Mouse (Mus musculus) kidney, adult 2 months (tissue): ENCODE data around the gene Ankrd40. TPM values are rescaled to one million over a fixed set of nuclear protein-coding genes. Genes with fewer than 3 reads are reported as not detected.

ENCODE experiments used
- DNase-seq: peaks from one replicate; pipeline ENCODE4 v3.0.0; 2021
- H3K27ac ChIP-seq: fragments of 200-500 bp; 2 replicates; pipeline ENCODE4 v1.5.1; 2012; ENCODE audit warnings: low read depth, low read length, control low read depth, inconsistent platforms; ENCODE audit not compliant: insufficient read depth
- H3K27me3 ChIP-seq: fragments of 200-500 bp; replicated peaks from 2 replicates; pipeline ENCODE4 v1.6.1; 2012; ENCODE audit warnings: mild to moderate bottlenecking, moderate library complexity, low read length, inconsistent platforms; ENCODE audit not compliant: control insufficient read depth, insufficient read depth
- H3K36me3 ChIP-seq: fragments of 200-500 bp; 2 replicates; pipeline ENCODE4 v1.6.1; 2012; ENCODE audit warnings: mild to moderate bottlenecking, moderate library complexity, low read length, inconsistent platforms; ENCODE audit not compliant: control insufficient read depth, insufficient read depth
- H3K4me1 ChIP-seq: fragments of 200-500 bp; 2 replicates; pipeline ENCODE4 v1.6.1; 2011; ENCODE audit warnings: low read length; ENCODE audit not compliant: control insufficient read depth, insufficient read depth
- H3K4me3 ChIP-seq: fragments of 200-500 bp; 2 replicates; pipeline ENCODE4 v1.5.1; 2011; ENCODE audit warnings: mild to moderate bottlenecking, low read depth, low read length, control low read depth; ENCODE audit not compliant: insufficient read depth
- CTCF ChIP-seq: fragments of 200-500 bp; conservative IDR thresholded peaks from 2 replicates; pipeline ENCODE4 v1.5.1; 2011; ENCODE audit warnings: low read depth, mild to moderate bottlenecking, control low read depth, low read length, moderate library complexity, mixed read lengths; ENCODE audit not compliant: insufficient read depth, insufficient read length
- POLR2A ChIP-seq: fragments of 200-500 bp; IDR thresholded peaks from one replicate; pipeline ENCODE4 v1.6.1; 2011; ENCODE audit warnings: low read depth, low read length, control low read depth
- WGBS: fragments of 180-500 bp; shearing (Covaris S2); methylation state at CpG from one replicate; pipeline ENCODE4 v1.1.7; 2018; 5-methylcytosine and 5-hydroxymethylcytosine counted together
- polyA plus RNA-seq: library from polyadenylated mRNA; depleted of rRNA; stranded (reverse); fragments of >200 nt; gene quantifications from 2 replicates; pipeline ENCODE4 v1.2.3, GENCODE M21; 2012

Ankrd40 gene
- polyA plus RNA-seq, 1 experiment: 139 TPM

DNA sequence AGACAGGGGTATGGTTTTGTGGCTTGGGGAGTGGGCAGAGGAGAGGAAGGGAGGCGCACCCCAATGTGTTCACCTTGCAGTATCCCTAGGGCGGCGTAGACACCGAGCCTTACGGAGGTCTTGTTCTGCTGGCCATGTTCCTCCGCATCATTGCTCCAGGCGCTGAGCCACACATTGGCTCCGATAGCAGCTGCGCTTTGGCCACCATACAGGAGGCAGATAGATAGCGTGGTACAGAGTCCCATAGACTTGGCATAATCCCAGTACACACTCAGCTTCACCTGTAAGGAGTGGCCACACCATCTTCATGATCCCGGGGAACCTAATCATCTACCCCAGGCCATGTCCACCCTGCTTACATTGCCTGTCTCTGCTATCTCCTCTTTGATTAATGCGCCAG, 31.4 kb downstream of the Ankrd40 start:
- H3K4me3 ChIP-seq: no peak overlapping the region
- no peaks in the 10 kb centered on the region for H3K4me1 ChIP-seq
- TF ChIP-seq CTCF (no peak), POLR2A (no peak)
- no peak overlapping the region for H3K27ac ChIP-seq
- DNase-seq: no peak
- no peaks in the 10 kb centered on the region for H3K36me3 ChIP-seq
- no peaks in the 10 kb centered on the region for H3K27me3 ChIP-seq
- WGBS: 96% methylated on average over 12 of the region's 12 CpGs

DNA sequence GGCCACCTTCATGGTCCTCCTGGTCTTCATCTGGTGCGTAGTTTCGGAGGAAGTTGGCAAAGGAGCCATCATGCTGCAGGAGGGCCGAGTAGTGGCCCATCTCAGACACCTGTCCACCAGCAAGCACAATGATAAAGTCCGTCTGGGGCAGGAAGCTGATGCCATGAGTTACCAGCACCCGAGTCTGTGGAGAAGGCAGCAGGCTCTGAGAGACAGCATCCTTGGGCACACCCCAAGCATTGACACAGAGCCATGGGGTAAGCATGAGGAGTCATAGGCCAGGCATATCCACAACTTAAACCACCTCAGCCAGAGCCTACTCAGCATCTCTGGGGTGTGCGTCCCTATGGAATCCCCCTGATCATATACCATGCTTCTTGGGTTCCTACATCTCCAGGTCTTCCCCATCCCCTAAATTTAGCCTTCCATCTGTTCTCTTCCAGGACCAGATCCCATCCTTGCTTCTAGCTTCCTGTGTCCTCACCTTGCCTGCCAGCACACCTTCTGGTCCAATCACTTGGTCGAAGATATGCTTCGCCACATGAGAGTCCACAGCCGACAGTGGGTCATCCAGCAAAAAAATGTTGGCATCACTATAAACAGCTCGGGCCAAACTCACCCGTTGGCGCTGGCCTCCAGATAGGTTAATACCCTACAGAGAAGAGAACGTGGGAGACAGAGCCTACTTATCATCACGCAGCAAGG, 33.5 kb downstream of the Ankrd40 start:
- no peak overlapping the region for H3K27ac ChIP-seq
- 95% methylated on average over 14 of the region's 14 CpGs for WGBS

DNA sequence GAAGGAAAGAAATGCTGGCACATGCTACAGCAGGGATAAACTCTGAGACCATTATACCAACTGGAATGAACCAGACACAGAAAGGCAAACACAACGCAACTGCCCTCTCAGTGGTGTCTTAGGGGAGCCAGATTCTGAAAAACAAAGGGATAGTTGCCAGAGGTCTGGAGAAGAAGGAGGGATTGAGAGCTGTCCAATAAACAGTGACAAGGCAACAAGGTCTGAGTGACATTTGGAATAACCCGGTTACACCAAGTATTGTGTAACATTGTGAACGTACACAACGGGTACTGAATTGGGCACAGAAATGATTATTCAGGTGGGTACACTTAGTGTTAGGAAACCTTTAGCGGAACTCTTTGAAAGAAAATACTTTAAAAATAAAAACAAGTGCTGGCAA, 34.3 kb downstream of the Ankrd40 start:
- Histone ChIP-seq H3K4me3 (no peak overlapping the region), H3K27me3 (no peaks in the 10 kb centered on the region), H3K27ac (no peak overlapping the region), H3K36me3 (no peaks in the 10 kb centered on the region), H3K4me1 (no peaks in the 10 kb centered on the region)
- DNase-seq: no peak
- 91% methylated on average over 5 of the region's 5 CpGs for WGBS
- TF ChIP-seq CTCF: no peak

More for the DNA sequence above, 33.5 kb downstream of the Ankrd40 start:
- Histone ChIP-seq H3K4me3 (no peak overlapping the region), H3K27me3 (no peaks in the 10 kb centered on the region), H3K4me1 (no peaks in the 10 kb centered on the region), H3K36me3 (no peaks in the 10 kb centered on the region)
- no peak for TF ChIP-seq CTCF
- TF ChIP-seq POLR2A: no peak
- DNase-seq: no peak

DNA sequence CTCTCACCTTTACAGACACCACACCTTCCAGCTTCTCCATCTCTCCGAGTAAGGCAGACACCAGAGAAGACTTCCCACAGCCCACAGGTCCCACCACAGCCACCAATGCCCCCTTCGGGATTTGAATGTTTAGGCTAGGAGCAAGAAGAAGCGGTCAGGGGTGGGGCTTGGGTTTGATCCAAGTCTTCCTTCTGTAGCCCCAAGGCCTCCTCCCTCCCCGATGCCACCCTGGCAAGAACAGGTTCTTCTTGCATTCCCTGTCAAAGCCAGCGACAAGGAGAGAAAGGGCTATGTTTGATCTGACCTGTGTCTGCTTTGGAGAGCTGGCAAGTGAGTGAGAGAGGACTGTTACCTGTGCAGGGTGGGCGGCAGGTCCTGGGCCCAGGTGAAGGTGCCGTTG, 35.9 kb downstream of the Ankrd40 start:
- H3K4me3 ChIP-seq: no peak overlapping the region
- 78% methylated on average over 7 of the region's 7 CpGs for WGBS
- H3K36me3 ChIP-seq: no peaks in the 10 kb centered on the region
- H3K4me1 ChIP-seq: no peaks in the 10 kb centered on the region
- H3K27ac ChIP-seq: no peak overlapping the region
- no peak for TF ChIP-seq POLR2A
- no peak for TF ChIP-seq CTCF
- DNase-seq: no peak
- no peaks in the 10 kb centered on the region for H3K27me3 ChIP-seq

GRCm38 (mm10) chr11:94365340-94365739, 37.5 kb downstream of the Ankrd40 start:
- Histone ChIP-seq H3K4me3 (no peak overlapping the region), H3K36me3 (no peaks in the 10 kb centered on the region), H3K27me3 (no peaks in the 10 kb centered on the region), H3K4me1 (no peaks in the 10 kb centered on the region), H3K27ac (no peak overlapping the region)
- TF ChIP-seq POLR2A: no peak
- TF ChIP-seq CTCF: no peak
- WGBS: 40% methylated on average over 3 of the region's 3 CpGs
- DNase-seq: peak; percentile 46

GRCm38 (mm10) chr11:94369981-94370380, 42.2 kb downstream of the Ankrd40 start:
- Histone ChIP-seq H3K4me3 (no peak overlapping the region), H3K4me1 (no peaks in the 10 kb centered on the region), H3K27me3 (no peaks in the 10 kb centered on the region), H3K36me3 (no peaks in the 10 kb centered on the region), H3K27ac (no peak overlapping the region)
- whole genome bisulfite sequencing: 79% methylated on average over 6 of the region's 6 CpGs
- no peak for DNase-seq
- TF ChIP-seq POLR2A (no peak), CTCF (no peak)

- Histone ChIP-seq H3K4me3 (no peak overlapping the region), H3K27ac (no peak overlapping the region), H3K27me3 (no peaks in the 10 kb centered on the region), H3K36me3 (no peaks in the 10 kb centered on the region), H3K4me1 (no peaks in the 10 kb centered on the region)
- 26% methylated on average over 5 of the region's 5 CpGs for WGBS
- no peak for TF ChIP-seq CTCF
- no peak for TF ChIP-seq POLR2A
- peak; percentile 27 for DNase-seq
These were observed 43.0 kb downstream of the Ankrd40 start for GRCm38 (mm10) chr11:94370809-94371208.
